Mouse (Mus musculus): ENCODE results near the gene Prcp.

The Prcp gene

DNA sequence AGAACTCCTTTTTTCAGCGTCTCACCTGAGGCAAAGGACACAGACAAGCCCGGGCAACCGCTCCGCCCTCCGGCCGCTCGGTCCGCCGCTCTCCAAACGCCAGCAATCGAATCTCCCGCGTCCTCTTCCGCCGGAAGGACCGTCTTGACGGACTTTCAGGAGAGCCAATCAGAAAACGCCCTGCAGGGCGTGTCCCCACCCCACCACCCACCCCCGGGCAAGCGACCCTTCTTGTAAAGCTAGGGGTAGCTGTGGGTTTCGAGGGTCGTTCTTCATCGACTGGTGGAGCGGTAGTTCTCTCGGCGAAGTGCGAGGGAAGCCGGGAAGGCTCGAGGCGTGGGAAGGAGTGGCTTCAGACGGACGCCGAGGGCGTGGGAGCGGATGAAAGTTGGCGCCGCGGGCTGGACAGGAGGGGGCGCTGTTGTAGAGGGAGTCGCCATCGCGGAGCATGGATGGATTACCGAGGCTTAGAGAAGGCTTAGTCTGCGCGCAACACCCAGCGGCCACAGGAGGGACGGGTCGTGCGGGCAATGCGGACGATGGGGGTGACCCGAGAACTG, at the start of gene Prcp, which contains the start of gene Ddias:
Gene Prcp (plus strand): TSS at position 355 of the 560 bp plus-strand sequence.
Gene Ddias (minus strand): TSS at position 132 of the 560 bp plus-strand sequence.
- peak; percentile 95 for DNase-seq (ENCODE audit: low spot score)

DNA sequence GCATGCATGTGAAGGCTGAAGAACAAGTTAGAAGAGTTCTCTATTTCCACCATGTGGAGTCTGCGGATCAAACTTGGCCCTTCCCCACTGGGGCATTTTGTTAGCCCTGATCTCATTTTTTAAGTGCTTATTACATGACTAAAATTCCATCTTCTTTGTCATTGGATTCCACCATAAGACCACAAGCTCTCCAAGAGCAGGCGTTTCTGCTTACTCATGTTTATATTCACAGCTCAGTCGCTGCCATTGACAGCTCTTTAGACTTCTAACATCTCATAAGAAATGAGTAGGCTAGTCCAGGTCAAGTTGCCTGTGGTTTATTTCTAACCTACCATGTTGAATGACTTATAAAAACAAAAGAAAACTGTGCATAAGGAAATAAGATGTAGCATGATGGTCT, 48.0 kb upstream of the Prcp start:
- no peak for DNase-seq (ENCODE audit: low spot score)

- DNase-seq (ENCODE audit: low spot score): no peak
These were observed 46.3 kb upstream of the Prcp start for GRCm38 (mm10) chr7:92827981-92828380.

GRCm38 (mm10) chr7:92832395-92832794, 41.9 kb upstream of the Prcp start:
- no peak for DNase-seq (ENCODE audit: low spot score)

DNA sequence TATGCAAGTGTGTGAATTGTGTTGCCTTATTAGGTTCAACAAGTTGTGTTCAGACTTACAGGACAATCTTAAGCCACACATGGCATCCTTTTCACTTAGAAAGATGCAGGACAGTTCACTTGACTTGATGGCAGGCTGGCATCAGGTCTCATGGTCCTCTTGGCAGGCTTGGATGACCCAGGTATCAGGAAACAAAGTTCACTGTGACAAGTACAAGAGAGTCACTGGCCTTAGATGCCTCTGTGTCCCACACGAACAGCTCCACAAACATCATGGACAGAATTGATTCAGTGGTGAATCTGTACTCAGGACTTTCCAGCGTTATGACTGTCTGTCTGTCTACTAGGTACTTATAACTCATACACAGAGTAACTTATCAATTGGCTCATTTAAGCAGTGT, 39.9 kb upstream of the Prcp start:
- DNase-seq (ENCODE audit: low spot score): no peak

DNA sequence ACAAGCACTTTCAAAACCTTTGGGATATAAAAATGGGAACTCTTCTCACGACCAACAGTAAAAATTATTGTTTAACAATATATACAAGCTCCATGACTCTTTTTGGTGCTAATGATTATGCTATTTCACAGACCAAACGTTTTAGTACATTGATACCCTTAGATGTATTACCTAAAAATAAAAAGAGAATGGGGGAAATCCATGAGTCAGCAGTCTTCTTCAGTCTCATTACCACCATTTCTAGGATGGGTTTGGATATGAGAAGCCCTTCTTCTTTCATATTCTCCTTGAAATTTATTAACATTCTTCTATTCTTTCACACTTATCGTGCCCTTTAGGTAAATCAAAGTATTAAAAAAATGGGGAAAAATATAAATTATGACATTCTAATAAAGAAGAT, 37.8 kb upstream of the Prcp start:
- DNase-seq (ENCODE audit: low spot score): no peak

- DNase-seq (ENCODE audit: low spot score): no peak
These were observed 37.0 kb upstream of the Prcp start for GRCm38 (mm10) chr7:92837226-92837625.

- no peak for DNase-seq (ENCODE audit: low spot score)
These were observed 36.4 kb upstream of the Prcp start for GRCm38 (mm10) chr7:92837907-92838306.

GRCm38 (mm10) chr7:92842254-92842653, 32.0 kb upstream of the Prcp start:
- DNase-seq (ENCODE audit: low spot score): no peak

DNA sequence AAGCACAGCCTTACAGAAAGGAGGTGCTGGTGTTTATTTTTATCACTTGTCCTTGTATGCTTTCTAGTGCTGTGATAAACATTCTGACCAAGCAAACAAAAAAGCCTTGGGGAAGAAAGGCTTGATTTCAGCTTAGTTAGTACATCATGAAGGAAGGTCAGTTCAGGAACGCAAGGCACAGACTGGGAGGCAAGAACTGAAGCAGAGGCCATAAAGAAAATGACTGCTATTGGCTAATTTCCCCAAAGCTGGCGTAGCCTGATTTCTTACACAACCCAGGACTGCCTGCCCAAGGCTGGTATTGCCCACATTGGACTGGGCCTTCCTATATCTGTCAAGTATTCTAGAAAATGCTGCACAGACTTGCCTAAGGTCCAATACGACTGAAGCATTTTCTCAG, 26.0 kb upstream of the Prcp start:
- DNase-seq (ENCODE audit: low spot score): no peak

DNA sequence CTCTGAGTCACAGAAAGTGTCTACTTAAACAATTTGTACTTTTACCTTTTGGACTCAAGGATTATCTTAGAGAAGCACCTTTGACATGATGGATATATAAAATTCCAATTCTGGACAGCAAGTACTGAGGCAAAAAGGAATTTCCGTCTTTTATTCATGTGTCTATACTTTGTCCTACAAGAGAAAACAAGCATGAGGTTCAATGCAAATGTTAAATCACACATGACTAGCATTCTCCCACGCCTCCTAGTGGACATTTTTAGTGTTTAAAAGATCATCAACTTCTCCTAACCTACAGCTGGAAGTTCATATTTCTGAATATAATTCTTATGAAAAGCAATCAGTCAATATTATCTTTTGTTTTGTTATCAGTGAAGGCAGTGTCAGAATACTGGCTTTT, 7.7 kb upstream of the Prcp start:
- DNase-seq (ENCODE audit: low spot score): no peak

DNA sequence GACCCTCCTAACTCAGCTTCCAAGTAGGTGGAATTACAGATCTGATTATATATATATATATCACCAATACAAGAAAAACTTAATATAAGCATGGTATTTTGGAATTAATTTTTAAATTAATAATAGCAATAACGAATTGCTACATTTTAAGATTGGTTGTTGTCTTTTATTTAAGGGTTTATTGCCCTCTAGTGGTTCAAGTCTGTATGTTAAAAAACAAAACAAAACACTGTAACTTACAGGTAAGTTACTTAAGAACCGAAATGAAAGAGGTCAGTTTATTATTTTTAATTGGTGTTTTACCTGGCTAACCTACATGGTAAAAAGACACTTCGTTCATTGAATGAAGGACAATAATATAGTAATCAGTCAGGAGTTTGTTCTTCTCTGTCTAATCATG, 4.1 kb upstream of the Prcp start:
- no peak for DNase-seq (ENCODE audit: low spot score)

DNA sequence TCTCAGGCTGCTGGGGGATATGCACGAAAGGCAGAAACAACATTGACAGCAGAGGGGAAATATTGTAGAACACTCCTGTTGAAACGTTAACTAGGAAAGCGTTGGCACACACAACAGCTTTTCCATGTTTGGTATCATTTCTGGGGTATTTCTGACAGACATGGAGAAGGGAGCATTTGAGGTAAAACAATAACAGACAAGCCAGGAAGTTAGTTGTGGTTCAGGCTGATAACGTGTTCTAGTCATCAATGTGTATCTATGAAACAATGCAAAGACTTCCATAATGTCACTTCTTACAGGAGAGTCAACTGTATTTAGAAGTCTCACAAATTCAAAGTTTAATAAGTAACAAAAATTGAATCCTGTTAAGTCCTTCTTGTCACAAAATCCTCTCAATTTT, 2.7 kb upstream of the Prcp start:
- no peak for DNase-seq (ENCODE audit: low spot score)

DNA sequence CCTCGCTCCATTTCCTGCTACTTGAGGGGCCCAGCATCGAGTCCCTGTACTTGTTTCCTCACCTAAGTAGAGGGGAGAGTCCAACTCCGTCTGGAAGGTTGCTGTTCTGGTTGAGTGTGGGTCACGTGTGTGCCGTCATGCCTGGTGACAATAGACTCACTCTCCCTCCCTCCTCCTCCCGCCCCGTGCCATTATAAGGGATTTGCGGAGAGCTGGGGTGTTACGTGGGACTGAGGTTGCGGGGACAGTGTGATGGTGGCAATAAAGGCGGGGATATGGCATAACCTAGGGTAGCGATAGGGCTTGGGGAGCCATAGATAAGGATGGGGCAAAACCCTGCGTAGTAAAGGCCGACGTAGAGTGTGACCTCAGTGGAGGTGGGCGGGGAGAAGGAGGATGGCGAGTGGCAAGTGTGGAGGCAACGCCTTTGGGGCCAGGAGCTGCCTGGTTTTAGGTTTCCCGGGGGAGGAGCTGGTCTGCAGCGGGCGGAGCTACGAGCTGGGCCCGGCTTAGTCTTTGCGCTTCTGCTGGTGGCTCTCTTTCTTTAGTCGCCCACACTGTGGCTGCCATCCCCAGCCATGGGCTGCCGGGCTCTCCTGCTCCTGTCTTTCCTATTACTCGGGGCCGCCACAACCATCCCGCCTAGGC, 615 bp downstream of the Prcp start:
- peak; percentile 90 for DNase-seq (ENCODE audit: low spot score)

- DNase-seq (ENCODE audit: low spot score): no peak
These were observed 1.8 kb downstream of the Prcp start for GRCm38 (mm10) chr7:92876066-92876465.

- DNase-seq (ENCODE audit: low spot score): no peak
These were observed 2.3 kb downstream of the Prcp start for GRCm38 (mm10) chr7:92876538-92876937.

DNA sequence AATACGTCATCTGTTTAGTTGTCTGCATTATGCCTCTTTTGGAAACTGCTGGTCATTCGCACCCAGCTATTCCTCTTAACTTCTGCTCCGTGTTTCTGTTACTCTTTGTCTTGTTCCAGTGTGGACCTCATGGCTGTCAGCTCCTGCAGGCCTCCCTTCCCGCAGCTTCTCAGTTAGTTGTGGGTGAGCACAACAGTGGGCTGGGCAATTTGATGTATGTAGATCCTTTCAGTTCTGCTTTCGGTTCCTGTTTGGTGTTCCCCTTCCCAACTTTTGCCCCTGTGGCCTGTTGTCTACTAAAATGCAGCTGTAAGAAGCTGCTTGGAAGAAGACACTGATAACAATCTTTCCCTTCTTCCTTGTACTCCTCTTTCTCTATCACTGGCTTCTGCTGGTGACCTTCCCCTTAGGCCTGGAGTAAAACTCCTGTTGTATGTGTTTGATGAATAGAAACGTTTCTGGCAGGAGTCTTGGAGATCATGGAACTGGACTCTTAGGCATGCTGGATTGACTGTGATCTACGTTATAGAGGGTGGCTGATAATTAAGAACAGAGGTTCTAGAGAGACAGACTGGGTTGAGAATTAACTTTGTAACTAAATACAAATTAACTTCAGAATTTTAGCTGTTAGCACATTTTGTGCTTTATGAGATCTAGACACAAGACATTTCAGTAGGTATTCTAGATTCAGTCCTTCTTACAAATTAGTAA, 4.5 kb downstream of the Prcp start:
- peak; percentile 31 for DNase-seq (ENCODE audit: low spot score)

- DNase-seq (ENCODE audit: low spot score): no peak
These were observed 9.8 kb downstream of the Prcp start for GRCm38 (mm10) chr7:92883850-92884716.

DNA sequence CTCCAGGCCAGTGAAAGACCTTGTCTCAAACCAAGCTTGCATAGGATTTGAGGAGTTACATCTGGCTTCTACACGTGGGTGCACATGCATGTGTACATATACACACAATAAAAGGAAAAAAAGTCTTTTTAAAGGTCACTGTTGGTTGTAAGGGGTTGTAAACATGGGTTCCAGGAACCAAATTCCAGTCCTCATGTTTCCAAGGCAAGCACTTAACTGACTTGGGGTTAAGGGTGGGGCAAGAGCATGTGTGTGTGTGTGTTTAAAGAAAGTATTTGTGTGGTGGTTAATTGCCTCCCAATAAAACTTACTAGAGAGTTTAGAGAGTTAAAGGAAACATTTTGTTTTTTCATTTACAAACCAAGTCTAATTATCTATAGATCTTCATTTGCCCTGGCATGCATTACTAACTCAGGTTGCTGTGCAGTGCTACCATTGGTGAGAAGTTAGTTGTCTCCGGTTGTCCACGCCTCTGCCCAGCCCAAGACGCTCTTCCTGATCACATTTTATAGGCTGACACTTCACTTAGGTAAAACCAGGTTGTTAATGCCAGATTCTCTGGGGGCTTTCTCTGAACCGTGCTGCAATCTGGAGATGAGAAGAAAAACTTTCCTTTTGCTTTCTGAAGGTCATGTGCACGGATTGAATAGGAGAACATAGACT, 10.9 kb downstream of the Prcp start:
- no peak for DNase-seq (ENCODE audit: low spot score)

DNA sequence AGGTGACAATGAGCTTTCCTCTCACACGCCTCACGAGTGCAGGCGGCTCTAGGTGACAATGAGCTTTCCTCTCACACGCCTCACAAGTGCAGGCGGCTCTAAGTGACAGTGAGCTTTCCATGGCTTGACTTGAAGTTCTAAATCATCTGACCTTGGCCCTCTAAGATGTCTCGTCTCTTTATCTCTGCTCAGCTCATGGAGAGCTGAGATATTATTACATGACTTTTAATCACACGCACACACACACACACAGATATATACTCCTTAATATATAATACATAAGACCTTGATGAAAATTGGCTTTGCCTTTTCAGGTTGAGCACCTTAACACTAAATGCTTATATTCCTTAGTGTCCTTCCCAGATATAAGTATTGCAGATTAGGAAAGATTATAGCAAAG, 12.5 kb downstream of the Prcp start:
- no peak for DNase-seq (ENCODE audit: low spot score)

DNA sequence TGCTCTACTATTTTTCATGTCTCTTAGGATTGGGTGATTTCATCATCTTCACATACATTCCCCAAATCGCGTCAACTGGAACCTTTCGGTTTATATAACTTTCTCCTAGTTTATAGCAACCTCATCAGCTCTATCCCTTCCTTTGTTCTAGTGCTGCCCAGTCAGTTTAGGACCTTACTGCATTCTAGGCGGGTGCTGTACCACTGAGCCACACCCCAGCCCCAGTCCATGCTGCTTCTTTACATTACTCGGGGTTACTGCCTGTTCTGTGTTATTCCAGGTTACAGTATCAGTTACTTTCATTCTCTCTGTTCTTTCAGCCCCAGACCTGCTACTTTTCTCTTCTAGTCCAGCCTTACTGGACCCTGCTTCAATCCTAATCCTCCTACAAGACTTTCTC, 13.0 kb downstream of the Prcp start:
- DNase-seq (ENCODE audit: low spot score): no peak

GRCm38 (mm10) chr7:92890211-92890610, 15.9 kb downstream of the Prcp start:
- no peak for DNase-seq (ENCODE audit: low spot score)
